Mouse (Mus musculus) induced T-regulatory cell, adult 2 months (primary cell): ENCODE data around the gene Rasa2.
A peak's percentile ranks its signal among the peaks of the same experiment; 100 is the strongest.
"Not testable (repeated sequence)": the region's sequence is repeated elsewhere in the genome, so short reads cannot be mapped to it uniquely, and the experiment has no call there.

Experiments used
- DNase-seq: peaks from one replicate; pipeline ENCODE4 v3.0.0-alpha.2; 2012; ENCODE audit warnings: low read depth

The Rasa2 gene

DNA sequence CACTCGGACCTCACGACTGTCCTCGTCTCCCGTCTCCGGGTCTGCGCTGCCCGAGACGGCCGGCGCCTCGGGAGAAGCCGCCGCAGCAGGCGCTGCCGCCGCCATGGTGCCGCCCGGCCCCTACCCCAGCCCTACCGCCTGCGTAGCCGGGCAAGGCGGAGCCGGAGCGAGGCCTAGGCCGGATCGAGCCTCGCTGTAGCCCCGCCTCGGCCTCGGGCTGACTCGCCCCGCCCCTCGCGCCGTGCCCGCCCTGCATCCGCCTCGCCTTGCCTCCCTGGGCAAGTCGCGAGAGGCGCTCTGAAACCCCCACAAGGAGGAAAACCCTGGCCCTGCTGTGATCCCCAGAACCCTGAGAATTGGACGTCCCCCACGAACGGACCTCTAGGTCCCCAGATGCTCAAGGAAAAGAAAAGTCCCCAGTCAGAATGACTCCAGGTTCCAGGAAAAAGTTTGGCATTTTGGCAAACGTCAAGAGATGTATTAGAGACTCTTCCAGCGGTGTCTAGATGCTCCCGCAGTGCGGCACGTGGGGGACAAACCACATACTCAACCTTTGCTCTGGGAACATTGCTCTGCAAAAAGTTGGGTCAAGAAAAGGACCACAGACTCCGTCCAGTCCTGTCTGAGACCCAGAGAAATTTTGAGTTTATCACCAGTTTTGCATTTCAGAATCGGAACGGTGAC lies at the start of gene Rasa2:
Rasa2 (minus strand) TSS at position 229 of the 684 bp plus-strand sequence.
- peak; percentile 94 for DNase-seq

DNA sequence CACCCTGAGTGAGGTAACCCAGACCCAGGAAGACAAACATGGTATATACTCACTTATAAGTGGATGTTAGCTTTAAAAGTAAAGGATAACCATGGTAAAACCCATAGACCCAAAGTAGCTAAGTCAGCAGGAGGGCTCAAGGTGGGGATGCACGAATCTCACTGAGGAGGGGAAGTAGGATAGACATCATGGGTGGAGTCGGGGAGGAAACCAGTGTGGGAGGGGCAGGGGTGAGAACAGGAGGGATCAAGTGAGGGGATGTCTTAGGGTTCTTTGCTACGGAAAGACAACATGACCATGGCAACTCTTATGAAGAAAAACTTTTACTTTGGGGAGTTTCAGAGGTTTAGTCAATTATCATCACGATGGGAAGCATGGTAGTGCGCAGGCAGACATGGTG lies 47.2 kb upstream of the Rasa2 start:
- peak; percentile 28 for DNase-seq

DNA sequence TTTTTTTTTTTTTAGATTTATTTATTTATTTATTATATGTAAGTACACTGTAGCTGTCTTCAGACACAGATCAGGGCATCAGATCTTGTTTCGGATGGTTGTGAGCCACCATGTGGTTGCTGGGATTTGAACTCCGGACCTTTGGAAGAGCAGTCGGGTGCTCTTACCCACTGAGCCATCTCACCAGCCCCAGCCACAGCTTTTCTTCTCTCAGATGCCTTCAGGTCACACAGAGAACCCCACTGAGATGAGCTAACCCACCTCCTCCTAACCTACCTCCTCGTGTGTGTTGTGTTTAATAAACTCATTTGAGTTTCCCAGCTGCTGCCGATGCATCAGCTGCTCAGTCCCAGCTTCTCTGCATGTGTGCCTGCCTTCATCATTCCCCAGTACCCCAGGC lies 46.3 kb upstream of the Rasa2 start:
- DNase-seq: not testable (repeated sequence)

DNA sequence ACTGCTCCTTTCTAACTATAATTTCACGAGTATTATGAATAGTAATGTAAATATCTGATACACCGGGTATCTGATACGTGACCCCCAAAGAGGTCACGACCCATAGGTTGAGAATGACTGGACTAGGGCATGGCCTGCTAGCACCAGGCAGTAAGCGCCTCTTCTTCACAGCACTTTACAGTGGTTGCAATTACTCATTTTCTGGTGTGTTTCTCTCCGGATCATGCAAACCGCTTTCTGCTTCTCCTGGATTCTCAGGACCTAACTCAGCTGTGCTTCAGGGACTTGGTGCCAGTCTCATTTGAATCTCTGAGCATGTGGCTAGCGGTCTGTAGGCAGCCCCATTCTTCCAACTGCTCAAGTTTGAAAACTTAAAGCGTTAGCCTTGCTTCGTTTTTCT lies 45.3 kb upstream of the Rasa2 start:
- DNase-seq: no peak

DNA sequence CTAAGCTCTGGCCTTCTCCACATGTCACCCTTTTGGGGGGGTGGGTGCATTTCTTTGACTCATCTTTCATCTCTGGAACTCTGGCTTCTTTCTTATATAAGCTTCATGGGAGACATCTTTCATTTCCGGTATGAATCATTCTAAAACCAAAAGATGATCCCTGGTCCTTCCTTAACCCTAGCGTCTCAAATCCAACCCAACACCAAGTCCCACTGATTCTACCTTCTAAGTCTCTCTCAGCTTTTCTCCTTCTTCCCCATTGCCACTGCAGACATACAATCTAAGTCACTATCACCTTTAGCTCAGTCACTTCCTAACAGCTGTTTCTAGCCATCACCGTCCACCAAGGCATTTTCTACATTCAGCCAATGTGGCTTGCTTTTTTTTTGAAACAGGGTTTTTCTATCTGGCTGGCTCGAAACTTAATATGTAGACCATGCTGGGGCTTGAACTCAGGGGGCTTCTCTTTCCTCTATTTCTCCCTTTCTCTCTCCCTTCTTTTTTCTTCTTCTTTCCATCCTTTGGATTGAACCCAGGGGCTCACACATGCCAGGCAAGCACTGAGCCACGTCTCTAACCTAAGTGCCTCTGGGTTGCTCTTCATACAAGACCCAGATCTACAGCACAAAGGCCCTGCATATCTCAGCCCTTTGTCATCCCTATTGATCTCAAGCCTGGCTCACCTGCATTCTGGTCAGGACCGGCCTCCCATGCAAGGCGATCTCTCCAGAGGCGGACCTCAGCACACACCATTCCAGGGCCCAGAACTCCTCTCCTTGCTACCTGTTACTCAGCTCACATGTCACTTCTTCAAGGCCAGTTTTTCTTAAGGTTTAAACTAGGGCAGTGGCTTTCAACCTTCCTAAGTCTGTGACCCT lies 44.6 kb upstream of the Rasa2 start:
- no peak for DNase-seq

DNA sequence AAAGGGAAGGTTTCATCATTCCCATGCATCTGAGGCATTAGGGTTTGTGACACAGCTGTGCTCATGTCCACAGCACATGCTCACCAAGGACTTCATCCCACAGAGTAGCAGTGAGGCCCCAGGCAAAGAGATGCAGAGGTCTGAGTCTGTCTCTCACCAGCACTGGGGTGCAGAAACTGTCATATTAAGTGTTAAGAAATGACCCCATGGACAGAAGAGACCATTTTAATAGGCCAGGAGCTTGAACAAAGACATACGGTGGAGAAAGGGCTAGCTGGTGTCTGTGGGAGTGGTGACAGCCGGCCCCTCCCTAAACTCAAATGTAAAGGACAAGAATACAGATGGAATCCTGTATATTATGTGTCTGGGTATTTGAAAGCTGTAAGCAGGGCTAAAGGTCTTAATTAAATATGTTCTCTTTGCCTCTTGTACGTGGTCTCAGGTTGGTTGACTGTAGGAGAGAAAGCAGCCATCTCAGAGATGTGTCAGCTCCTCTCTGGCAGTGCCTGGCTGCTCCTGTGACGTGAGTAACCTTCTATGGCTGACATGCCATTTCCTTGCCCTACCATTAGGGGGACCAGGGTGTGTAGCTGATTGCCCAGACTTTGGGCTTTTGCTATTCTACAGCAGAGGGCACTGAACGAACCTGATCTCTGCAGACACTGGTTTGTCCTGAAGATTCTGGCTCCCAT lies 43.8 kb upstream of the Rasa2 start:
- DNase-seq: peak; percentile 88

DNA sequence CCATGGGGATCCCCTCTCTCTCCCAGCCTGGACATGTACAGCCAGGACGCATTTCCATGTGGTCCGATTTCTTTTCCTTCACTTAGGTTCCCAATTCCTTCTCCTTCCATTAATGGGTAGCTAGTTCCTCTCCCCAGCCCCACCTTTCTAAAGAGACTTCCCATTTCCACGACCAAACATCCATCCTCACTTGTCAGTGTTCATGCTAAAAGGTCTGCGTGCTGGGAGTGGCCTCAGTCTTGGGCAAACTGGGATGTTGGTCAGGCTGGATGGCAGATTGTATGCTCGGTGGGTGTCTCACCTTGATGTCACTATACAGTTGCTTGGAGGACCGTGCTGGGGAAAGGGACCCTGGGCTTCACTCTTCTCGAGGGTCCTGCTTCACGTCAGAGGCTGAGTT lies 42.9 kb upstream of the Rasa2 start:
- DNase-seq: no peak

DNA sequence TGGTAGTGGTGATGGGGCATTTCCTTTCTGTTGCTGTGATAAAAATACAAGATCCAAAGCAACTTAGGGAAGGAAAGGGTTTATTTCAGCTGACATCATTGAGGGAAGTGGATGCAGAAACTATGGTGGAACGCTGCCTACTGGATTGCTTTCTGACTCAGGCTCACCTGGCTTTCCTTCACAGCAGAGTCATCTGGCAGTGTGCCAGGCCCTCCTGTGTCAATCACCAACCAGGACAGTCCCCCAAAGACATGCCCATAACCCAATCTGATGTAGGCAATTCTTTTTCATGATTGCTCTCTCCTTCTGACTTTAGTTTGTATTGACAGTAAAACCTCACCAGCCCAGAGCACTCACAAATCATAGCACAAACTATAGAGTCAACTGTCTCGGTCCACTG lies 41.0 kb upstream of the Rasa2 start:
- DNase-seq: no peak

DNA sequence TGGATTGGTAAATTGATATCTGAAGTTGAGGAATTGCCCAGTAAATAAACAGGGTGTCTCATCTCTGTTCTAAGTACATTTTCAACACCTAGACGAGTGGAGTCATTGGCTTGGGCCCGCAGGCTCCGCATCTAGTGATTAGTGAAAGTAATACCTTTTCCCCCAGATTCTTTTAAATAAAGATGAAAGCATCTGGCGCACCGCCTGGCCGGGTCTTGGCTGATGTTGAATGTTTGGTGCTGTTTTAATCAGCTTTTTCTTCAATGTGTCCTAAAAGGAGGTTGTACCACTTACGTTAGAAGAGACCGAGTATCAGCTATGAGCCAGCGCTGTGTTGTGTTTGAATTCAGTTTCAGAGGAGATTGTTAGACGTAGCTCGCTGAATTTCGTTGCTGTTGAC lies 39.8 kb upstream of the Rasa2 start:
- DNase-seq: no peak

DNA sequence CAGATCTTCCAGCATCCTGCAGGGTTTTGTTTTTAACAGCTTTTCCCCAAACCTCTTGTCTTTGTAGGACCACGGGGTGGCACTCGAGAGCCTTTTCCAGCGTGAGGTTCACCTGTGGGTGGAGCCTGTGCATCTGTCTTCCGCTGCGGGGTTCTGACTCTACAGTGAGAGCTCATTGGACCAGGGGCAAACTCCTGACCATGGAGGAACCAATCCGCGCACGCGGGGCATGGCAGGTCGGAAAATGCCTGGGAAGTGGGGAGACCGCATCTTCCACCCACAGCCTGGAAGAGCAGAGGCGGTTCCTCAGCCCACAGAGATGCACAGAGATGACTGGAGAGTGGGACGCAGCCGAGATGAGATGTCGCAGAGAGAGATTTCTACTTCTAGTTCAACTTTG lies 38.5 kb upstream of the Rasa2 start:
- peak; percentile 99 for DNase-seq

DNA sequence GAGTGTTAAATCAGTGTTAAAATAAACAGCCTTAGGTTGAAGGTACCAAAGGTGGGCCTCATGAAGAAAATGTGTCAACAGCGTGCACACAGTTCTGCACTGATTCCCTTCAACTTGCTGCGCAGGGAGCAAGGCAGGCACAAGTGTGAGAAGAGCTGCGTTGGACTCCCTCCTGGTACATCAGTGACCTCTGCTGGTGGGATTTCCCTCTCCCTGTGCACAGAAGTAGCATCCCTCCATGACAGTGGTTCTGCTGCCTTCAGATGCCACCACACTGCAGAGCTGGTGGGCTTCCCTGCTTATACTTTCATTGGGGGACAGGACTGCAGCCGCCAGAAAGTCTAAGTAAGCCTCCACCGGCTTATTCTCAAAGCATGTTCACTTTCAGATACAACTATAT lies 37.2 kb upstream of the Rasa2 start:
- peak; percentile 80 for DNase-seq

DNA sequence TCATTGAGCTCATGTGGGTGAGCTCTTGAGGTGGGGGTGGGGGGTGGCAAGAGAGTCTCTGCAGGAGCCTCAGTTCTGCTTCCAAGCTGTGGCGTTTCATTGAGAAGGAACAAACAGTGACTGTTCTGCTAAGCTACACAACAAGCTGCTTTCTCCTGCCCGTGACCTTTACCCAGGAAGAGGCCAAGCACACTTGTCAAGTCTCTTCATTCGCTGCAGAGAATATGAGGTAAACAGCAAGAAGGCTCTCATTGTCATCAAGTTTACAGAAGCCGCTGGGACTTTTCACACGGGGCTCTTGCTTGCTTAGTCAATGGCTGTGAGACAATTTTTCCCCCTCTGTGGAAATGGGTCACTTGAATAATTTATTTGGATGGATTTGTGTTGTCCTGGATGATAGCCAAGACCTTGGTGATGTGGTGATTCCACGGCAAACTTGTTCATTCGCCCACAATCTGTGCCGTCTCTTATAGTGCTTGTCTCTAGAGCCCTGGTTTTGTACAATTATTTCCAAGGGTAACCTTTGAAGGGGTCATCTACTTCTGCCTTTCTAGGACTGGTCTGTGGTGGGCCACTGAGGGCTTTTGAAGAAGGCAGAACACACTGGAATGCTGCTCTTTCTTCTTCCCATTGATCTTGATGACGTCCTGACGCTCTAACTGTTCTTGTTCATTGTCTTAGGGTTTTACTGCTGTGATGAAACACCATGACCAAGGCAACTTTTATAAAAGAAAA lies 29.3 kb upstream of the Rasa2 start:
- DNase-seq: peak; percentile 49

DNA sequence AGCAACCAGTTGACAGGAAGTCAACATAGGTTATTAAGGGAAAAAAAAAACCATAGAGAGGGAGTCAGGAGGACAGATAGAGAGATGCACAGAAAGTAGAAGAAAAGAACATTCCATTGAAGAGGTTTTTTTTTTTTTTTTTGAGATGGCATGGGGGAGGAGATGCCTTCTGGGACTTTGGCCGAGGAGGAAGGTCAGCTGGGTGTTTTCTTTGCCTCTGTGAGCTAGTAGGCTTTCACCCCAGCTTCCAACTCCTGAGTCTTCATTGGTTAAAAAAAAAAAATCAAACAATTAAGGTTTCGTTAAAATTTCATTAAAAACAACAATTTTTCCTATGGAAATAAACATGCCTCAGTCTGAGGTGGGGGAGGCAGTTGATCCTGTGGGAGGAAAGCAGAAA lies 28.4 kb upstream of the Rasa2 start:
- no peak for DNase-seq

DNA sequence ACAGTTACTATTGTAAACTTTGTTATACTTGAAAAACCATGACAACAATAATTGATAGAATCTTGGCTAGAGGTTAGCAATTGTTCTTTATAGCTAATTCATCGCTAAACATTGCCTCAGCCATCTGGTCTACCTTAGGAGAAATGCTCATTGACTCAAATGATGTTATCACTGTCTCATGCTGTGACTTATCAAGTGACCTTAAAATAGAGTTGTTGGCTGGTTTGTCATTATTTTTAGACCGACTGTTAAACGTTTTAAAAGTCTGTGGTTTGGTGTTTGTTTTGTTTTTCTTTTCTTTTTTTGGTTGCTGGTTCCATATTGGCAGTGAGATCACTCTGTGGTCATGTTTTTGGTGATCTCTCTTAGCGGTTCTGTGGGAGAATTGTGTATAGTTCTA lies 22.1 kb upstream of the Rasa2 start:
- DNase-seq: peak; percentile 51

DNA sequence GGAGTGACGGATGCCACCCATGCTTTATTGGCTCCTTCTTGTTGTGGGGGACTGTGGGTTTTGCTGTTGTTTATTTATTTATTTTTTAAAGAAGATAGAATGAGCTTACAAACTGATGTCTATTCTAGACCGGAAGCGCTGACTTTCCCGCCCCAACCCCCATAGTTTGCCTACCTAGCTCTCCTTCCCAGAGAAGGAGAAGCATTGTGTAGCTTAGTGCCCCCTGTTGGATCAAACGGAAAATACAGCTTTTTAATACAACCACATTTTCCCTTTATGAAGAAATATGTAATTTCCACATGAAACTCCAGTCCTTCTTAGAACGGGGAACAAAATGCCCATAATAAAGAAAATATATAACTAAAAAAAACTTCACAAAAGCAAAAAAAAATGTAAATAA lies 21.3 kb upstream of the Rasa2 start:
- DNase-seq: peak; percentile 83

DNA sequence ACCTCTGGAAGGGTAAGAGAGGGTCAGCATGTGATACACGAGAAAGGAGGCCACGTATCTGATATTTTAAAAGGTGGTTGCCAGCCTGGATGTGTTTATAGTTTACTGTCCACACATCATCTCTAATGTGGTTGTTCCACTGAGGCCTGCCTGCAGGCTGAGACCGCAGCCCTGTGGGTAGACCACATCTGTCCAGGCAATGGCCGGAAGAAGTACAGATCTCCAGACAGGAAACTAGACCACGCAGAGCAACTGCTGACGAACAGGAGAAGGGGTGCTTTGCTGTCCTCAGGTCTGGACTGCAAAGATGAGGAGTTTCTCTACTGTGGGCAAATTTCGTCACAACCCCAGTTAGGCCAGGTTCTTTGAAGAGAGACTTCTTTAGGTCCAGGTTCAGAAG lies 19.4 kb upstream of the Rasa2 start:
- DNase-seq: no peak

DNA sequence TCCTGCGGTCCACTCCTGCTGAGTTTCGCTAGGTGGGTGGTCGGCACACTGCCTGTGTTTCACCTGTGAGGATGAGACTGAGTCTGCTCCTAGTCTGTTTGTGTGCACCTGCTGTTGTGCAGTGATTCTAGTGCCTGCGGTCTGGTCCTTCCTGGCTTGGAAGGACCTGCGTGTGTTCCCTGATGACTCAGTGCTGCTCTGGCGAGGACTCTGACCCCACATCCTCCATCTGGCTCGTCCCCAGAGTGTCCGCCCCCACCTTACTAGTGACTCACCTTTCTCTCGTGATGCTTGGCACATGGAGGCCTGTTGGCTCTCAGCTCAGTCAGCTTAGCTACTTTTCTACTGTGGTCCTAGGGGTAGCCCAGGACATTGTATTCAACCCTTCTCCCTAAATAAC lies 18.5 kb upstream of the Rasa2 start:
- peak; percentile 74 for DNase-seq

DNA sequence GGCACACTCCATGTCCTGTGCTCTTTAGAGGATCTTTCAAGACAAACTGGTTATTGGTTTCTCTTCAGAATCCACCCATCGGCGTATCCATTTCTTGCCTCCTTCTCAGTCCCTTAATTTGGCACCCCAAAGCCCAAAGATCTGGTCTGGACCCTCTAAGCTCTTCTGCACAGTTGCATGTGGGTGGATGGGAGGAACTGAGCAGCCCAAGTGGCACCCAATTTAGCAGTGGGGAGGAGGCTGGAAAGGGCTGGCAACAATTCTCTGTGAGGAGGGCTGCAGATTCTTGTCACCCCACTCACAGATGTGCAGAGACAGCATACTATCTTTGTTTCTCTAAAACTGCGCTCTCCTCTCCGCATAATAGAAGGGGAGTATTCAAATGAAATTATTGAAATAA lies 17.9 kb upstream of the Rasa2 start:
- no peak for DNase-seq

DNA sequence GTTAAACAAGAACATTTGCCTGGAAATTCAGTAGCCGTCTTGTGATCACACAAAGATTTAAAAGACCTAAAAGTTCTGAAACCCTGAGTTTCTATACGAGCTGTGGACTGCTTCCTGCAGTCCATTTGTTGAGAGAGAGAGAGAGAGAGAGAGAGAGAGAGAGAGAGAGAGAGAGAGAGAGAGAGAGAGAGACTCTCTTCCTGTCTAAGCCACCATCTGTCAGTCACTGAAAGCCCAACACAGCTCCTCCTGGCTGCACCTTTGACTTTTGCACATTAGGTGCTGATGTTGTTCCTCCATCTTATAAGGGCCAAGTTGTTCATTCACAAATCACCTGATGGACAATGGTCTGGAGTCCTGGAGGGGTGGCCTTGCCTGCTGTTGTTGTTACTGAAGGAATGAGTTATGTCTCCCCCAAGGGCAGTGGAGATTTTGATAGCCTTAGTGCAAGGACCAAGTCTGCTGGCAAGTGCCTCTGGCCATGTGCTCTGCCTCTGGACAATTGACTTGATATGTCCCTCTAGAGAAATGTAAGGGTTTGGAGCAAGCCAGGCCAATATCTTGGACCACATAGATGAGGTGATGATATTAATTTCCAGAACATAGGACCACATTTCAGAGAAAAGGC lies 15.4 kb upstream of the Rasa2 start:
- DNase-seq: no peak

DNA sequence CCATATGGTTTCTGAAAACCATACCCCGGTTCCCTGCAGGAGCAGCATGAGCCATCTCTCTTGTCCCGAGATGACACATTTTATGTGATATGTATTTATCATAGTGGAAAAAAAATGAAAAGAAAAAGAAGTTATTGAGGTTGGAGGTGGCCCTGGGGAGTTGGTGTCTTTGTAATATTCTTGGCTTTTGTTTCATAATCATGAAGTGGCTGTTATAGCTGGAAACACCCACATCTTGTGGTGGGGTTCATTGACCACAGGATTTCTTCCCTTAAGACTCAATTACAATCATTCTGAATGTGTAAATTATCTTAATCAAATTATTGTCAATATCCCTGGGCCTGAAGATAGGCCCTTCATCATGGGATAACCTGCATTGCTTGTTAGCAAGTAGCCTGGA lies 13.4 kb upstream of the Rasa2 start:
- no peak for DNase-seq

DNA sequence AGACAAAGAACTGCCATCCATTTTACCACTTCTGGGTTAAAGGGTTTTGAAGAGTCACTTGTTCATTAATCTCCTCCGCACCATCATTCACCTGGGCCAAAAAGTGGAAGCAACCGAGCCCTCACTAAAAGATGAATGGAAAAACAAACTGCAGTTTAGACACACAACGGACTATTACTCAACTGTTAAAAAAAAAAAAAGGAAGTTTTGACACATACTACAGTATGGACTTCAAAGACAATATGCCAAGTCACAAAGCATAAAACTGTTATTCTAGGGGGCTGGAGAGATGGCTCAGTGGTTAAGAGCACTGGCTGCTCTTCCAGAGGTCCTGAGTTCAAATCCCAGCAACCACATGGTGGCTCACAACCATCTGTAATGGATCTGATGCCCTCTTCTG lies 12.6 kb upstream of the Rasa2 start:
- DNase-seq: not testable (repeated sequence)

DNA sequence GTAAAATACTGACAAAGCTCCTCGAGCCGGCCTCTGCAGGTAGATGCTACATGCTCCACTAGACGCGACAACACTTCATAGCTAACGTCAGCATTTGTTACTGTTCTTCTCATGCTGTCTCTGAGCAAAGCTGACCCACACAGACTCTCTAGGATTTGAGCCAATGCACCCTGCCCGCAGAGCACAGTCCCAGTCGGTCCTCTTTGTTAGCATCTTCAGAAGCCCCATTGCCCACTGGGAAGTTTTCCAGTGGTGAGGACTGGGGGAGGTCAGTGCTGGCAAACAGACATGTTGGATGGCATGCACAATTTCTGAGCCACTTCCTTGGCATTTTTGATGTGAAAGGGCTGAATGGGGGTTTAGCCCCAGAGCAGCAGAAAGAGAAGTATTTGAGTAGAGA lies 8.0 kb upstream of the Rasa2 start:
- no peak for DNase-seq
